Mouse (Mus musculus): ENCODE data around the gene Mast1. TPM values are rescaled to one million over a fixed set of nuclear protein-coding genes. Genes with fewer than 3 reads are reported as not detected.
A peak's percentile ranks its signal among the peaks of the same experiment; 100 is the strongest.

The Mast1 gene
- polyA plus RNA-seq, 1 experiment, result 0.42 TPM

- Histone ChIP-seq H3K4me1 (ENCODE audit: control insufficient read depth, insufficient read depth, low read length) (peaks cover 1% of the 10 kb centered on the region), H3K27ac (ENCODE audit: insufficient read depth, low read depth, low read length) (no peak overlapping the region), H3K4me3 (ENCODE audit: insufficient read depth, low read length) (no peak overlapping the region)
- TF ChIP-seq POLR2A (IDR thresholded peaks at IDR 0.05; ENCODE audit: borderline replicate concordance, low read depth, low read length) (no peak), CTCF (IDR thresholded peaks at IDR 0.05; ENCODE audit: low read depth, low read length) (no peak)
These were observed 22.7 kb upstream of the Mast1 start for GRCm38 (mm10) chr8:84959811-84960210.

GRCm38 (mm10) chr8:84956768-84957167 lies 19.6 kb upstream of the Mast1 start:
- H3K4me3 ChIP-seq (ENCODE audit: insufficient read depth, low read length), result no peak overlapping the region
- TF ChIP-seq CTCF (IDR thresholded peaks at IDR 0.05; ENCODE audit: low read depth, low read length) (peak; percentile 58; the same call in 1 of the 2 replicates), POLR2A (IDR thresholded peaks at IDR 0.05; ENCODE audit: borderline replicate concordance, low read depth, low read length) (no peak)
- peaks cover 8% of the 10 kb centered on the region for H3K4me1 ChIP-seq (ENCODE audit: control insufficient read depth, insufficient read depth, low read length)
- no peak overlapping the region for H3K27ac ChIP-seq (ENCODE audit: insufficient read depth, low read depth, low read length)

GRCm38 (mm10) chr8:84952612-84953255 lies 15.6 kb upstream of the Mast1 start:
- Histone ChIP-seq H3K4me3 (ENCODE audit: insufficient read depth, low read length) (peak overlapping the region; percentile 33), H3K4me1 (ENCODE audit: control insufficient read depth, insufficient read depth, low read length) (peaks cover 8% of the 10 kb centered on the region), H3K27ac (ENCODE audit: insufficient read depth, low read depth, low read length) (no peak overlapping the region)
- TF ChIP-seq CTCF (IDR thresholded peaks at IDR 0.05; ENCODE audit: low read depth, low read length), result no peak
- no peak for TF ChIP-seq POLR2A (IDR thresholded peaks at IDR 0.05; ENCODE audit: borderline replicate concordance, low read depth, low read length)

- Histone ChIP-seq H3K4me3 (ENCODE audit: insufficient read depth, low read length) (no peak overlapping the region), H3K4me1 (ENCODE audit: control insufficient read depth, insufficient read depth, low read length) (peaks cover 8% of the 10 kb centered on the region), H3K27ac (ENCODE audit: insufficient read depth, low read depth, low read length) (no peak overlapping the region)
- TF ChIP-seq CTCF (IDR thresholded peaks at IDR 0.05; ENCODE audit: low read depth, low read length) (no peak), POLR2A (IDR thresholded peaks at IDR 0.05; ENCODE audit: borderline replicate concordance, low read depth, low read length) (no peak)
These were observed 12.6 kb upstream of the Mast1 start for GRCm38 (mm10) chr8:84949753-84950152.

GRCm38 (mm10) chr8:84947241-84947545 lies 10.0 kb upstream of the Mast1 start:
- H3K27ac ChIP-seq (ENCODE audit: insufficient read depth, low read depth, low read length), result no peak overlapping the region
- H3K4me3 ChIP-seq (ENCODE audit: insufficient read depth, low read length), result no peak overlapping the region
- no peak for TF ChIP-seq POLR2A (IDR thresholded peaks at IDR 0.05; ENCODE audit: borderline replicate concordance, low read depth, low read length)
- H3K4me1 ChIP-seq (ENCODE audit: control insufficient read depth, insufficient read depth, low read length), result no peaks in the 10 kb centered on the region

GRCm38 (mm10) chr8:84946528-84947240 lies 9.5 kb upstream of the Mast1 start, which contains the start of gene Rtbdn:
TSS of gene Rtbdn (plus strand) at chr8:84946991.
- no peak within 1 kb of the TSS for H3K27ac ChIP-seq (ENCODE audit: insufficient read depth, low read depth, low read length)
- peak; percentile 25; the same call in 1 of the 2 replicates for TF ChIP-seq CTCF (IDR thresholded peaks at IDR 0.05; ENCODE audit: low read depth, low read length)
- no peak for TF ChIP-seq POLR2A (IDR thresholded peaks at IDR 0.05; ENCODE audit: borderline replicate concordance, low read depth, low read length)
- H3K4me3 ChIP-seq (ENCODE audit: insufficient read depth, low read length), result no peak within 1 kb of the TSS
- no peaks in the 10 kb centered on the region for H3K4me1 ChIP-seq (ENCODE audit: control insufficient read depth, insufficient read depth, low read length)

GRCm38 (mm10) chr8:84945633-84946527 lies 8.7 kb upstream of the Mast1 start:
- H3K4me3 ChIP-seq (ENCODE audit: insufficient read depth, low read length), result no peak overlapping the region
- H3K4me1 ChIP-seq (ENCODE audit: control insufficient read depth, insufficient read depth, low read length), result no peaks in the 10 kb centered on the region
- H3K27ac ChIP-seq (ENCODE audit: insufficient read depth, low read depth, low read length), result no peak overlapping the region
- no peak for TF ChIP-seq POLR2A (IDR thresholded peaks at IDR 0.05; ENCODE audit: borderline replicate concordance, low read depth, low read length)
- TF ChIP-seq CTCF (IDR thresholded peaks at IDR 0.05; ENCODE audit: low read depth, low read length), result no peak

GRCm38 (mm10) chr8:84945235-84945632 lies 8.1 kb upstream of the Mast1 start:
- TF ChIP-seq CTCF (IDR thresholded peaks at IDR 0.05; ENCODE audit: low read depth, low read length) (no peak), POLR2A (IDR thresholded peaks at IDR 0.05; ENCODE audit: borderline replicate concordance, low read depth, low read length) (no peak)
- Histone ChIP-seq H3K4me3 (ENCODE audit: insufficient read depth, low read length) (no peak overlapping the region), H3K4me1 (ENCODE audit: control insufficient read depth, insufficient read depth, low read length) (no peaks in the 10 kb centered on the region), H3K27ac (ENCODE audit: insufficient read depth, low read depth, low read length) (no peak overlapping the region)

- H3K4me1 ChIP-seq (ENCODE audit: control insufficient read depth, insufficient read depth, low read length), result no peaks in the 10 kb centered on the region
- H3K4me3 ChIP-seq (ENCODE audit: insufficient read depth, low read length), result no peak overlapping the region
- TF ChIP-seq POLR2A (IDR thresholded peaks at IDR 0.05; ENCODE audit: borderline replicate concordance, low read depth, low read length), result no peak
- H3K27ac ChIP-seq (ENCODE audit: insufficient read depth, low read depth, low read length), result no peak overlapping the region
These were observed 7.5 kb upstream of the Mast1 start for GRCm38 (mm10) chr8:84944478-84945160.
